Mouse (Mus musculus) lung, postnatal 0 days (tissue): Measurements from ENCODE around the gene Fscn2.

ENCODE experiments used
- CTCF ChIP-seq: IDR thresholded peaks from 2 replicates; pipeline ENCODE4 v1.5.1; 2016; ENCODE audit warnings: antibody characterized with exemption, mild to moderate bottlenecking
- EP300 ChIP-seq: IDR thresholded peaks from 2 replicates; pipeline ENCODE4 v1.6.1; 2016; ENCODE audit warnings: antibody characterized with exemption, mild to moderate bottlenecking, control low read depth

GRCm38 (mm10) chr11:120347301-120347700 is 14.0 kb upstream of the Fscn2 start:
- TF ChIP-seq EP300 (no peak), CTCF (no peak)
